Mouse (Mus musculus): ENCODE results near the gene Rbm6.

- TF ChIP-seq CTCF (IDR thresholded peaks at IDR 0.05; ENCODE audit: low read depth) (no peak), EP300 (IDR thresholded peaks at IDR 0.05; ENCODE audit: low read depth) (no peak)
Measured at GRCm38 (mm10) chr9:107919441-107919840, 46.4 kb upstream of the Rbm6 start.
